Mouse (Mus musculus) CH12F3 (cell line): ENCODE data around the gene Cyb5d1.

Source experiments
- in situ Hi-C: fragments of 300-500 bp; cut with MboI; formaldehyde crosslinking; loops from 2 replicates; pipeline ENCODE4 v1.14.3; 2020; ENCODE audit warnings: low sequenced_read_pairs

The Cyb5d1 gene

GRCm38 (mm10) chr11:69416509-69416908 lies 21.1 kb upstream of the Cyb5d1 start:
- in situ Hi-C loops = no loop called here

- in situ Hi-C loops = no loop called here
Measured at GRCm38 (mm10) chr11:69415668-69416451, 20.4 kb upstream of the Cyb5d1 start.

GRCm38 (mm10) chr11:69415327-69415667 lies 19.9 kb upstream of the Cyb5d1 start:
- in situ Hi-C loops = no loop called here

- in situ Hi-C loops = no loop called here
Measured at GRCm38 (mm10) chr11:69414421-69415326, 19.2 kb upstream of the Cyb5d1 start.

DNA sequence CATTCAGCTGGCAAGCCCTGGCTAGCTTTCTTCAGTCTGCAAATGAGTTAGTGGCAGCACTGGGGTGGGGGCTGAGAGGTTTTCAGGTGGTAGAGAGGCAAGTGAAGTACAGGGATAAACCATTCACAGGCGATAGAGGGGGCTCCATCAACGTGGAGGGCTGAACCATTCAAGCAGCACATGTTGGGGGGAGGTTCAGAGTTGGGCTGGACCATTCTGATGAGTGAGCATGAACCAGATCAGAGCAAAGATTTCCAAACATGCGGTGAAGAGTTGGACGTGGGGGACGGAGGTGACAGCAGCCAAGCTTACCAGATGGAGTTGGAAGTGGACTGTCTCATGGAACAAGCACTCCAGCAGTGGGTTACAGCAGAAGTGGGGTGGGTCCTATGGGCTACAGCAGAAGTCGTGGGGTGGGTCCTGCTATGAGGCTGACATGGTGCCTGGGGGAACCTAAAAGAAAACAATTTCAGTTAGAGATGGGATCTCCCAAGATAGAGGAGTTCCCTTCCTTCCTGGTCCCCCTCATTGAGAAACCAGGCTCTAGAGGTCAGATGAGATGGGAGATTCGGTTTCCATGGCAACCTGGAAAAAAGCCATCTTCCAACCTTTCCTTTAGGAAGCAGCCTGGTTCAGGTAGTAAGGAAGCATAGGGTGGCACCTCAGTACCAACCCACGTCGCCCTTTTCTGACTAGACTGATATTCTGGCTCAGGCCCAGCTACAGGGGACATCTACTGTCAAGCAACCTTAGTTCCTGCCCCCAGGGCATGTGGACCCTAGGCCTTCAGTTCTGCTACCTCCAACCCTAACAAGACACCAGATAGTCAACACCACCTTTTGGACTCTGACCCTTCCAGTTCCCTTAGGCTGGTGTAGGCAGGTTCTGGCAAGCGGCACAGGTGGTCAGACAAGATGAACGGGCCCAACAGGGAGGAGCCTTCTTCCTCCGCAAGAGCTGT lies 18.1 kb upstream of the Cyb5d1 start, which contains the start of gene Kdm6b:
Gene Kdm6b (minus strand): TSS at position 455 of the 961 bp plus-strand sequence.
- in situ Hi-C loops = no loop called here

DNA sequence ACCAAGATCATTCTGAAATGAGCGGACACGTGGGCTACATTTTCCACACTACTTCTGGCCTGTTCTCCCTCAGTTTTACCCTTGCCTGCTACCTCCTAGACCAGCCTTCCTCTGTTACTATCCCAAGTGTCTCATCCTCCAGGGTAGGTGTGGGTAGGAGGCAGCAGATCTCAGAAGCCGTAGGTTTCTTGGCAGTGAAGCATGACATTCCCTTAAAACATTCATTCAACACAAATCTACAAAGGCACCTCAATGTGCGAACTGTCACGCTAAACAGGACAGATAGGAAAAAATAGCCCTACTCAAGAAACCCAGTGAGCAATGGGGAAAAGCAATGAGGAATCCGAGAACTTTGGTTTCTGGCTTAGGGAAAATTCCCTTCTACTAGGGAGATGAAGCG lies 17.1 kb upstream of the Cyb5d1 start:
- in situ Hi-C loops = no loop called here

- in situ Hi-C loops = no loop called here
Measured at GRCm38 (mm10) chr11:69411538-69412203, 16.2 kb upstream of the Cyb5d1 start.

DNA sequence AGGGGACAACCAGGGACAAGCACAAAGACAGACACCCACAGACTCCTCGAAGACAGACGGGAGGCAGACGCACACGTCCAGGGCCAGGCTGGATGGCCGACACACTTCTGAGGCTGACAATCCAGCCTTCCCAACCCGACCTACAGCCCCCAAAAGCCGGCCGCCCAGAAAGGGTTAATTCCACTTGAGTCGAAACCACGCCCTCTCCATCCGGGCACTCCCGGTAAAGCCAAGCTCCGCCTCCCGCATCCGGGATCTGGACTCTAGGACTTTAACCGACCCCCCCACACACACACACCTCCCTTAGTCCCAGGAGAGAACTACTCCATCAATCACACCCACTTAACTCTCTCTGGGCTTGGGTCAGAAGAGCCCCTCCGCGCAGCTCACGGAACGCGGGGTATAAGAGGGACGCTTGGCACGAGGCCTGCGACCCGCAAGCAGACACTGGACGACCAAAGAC lies 15.7 kb upstream of the Cyb5d1 start:
- in situ Hi-C loops = no loop called here

- in situ Hi-C loops = no loop called here
Measured at GRCm38 (mm10) chr11:69410310-69411072, 15.1 kb upstream of the Cyb5d1 start.

GRCm38 (mm10) chr11:69410045-69410309 lies 14.5 kb upstream of the Cyb5d1 start:
- in situ Hi-C loops = no loop called here

- in situ Hi-C loops = no loop called here
Measured at GRCm38 (mm10) chr11:69409378-69410044, 14.1 kb upstream of the Cyb5d1 start.

DNA sequence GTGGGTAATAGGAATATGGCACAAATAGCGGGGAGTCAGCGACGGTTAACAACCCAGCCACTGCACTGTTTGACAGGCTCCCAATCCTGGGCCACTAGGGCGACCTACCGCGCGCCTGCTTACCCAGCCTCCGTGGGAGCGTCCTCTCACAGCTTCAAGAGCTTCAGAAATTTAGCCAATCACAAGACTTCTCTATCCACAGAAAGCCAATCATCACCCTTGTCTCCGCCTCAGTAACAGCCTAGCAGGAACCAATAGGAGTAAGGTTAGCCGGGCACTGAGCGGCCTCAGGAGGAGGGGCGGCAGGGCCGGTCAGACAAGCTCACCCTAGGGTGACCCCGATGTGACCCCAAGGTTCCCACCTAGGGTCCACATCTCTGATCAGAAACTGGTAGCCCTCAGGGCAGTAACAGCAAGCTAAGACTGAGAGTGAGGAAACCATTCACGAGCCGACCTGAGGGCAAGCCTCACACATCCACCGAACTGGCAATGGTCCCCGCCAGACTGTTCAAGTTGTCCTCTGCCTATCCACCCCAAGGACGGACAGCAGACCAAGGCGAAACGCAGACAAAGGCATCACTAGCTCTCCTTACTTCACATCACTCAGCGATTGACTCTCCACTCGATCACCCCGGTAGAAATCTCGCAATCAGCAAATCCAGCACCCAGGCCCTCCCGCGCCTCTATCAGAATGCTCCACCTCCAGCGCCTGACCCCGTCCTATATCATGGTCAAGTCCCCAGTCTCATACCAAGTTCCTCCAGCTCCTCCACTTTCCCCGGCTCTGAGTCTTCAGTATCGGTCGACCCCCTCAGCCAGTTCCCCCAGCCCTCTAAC lies 13.3 kb upstream of the Cyb5d1 start:
- in situ Hi-C loops = no loop called here

- in situ Hi-C loops = no loop called here
Measured at GRCm38 (mm10) chr11:69407724-69408004, 12.2 kb upstream of the Cyb5d1 start.

GRCm38 (mm10) chr11:69406867-69407723 lies 11.7 kb upstream of the Cyb5d1 start:
- in situ Hi-C loops = no loop called here

DNA sequence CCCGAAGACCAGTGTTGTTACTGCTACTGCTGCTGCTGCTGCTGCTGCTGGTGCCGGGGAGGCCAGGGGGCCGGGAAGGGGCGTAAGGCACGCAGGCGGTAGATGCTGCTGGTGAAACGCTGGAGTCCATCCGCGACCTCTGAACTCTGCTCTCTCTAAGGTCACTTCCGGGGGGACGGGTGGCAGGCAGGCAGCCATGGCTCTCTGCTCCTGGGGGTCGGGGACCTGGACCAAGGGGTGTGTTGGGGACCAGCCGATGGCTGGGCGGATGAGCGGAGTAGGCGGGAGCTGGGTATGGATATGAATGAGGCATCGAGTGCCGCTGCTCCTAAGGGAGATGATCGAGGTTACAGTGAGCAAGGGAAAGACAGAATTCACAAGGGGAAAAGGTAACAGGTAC lies 10.9 kb upstream of the Cyb5d1 start:
- in situ Hi-C loops = no loop called here

DNA sequence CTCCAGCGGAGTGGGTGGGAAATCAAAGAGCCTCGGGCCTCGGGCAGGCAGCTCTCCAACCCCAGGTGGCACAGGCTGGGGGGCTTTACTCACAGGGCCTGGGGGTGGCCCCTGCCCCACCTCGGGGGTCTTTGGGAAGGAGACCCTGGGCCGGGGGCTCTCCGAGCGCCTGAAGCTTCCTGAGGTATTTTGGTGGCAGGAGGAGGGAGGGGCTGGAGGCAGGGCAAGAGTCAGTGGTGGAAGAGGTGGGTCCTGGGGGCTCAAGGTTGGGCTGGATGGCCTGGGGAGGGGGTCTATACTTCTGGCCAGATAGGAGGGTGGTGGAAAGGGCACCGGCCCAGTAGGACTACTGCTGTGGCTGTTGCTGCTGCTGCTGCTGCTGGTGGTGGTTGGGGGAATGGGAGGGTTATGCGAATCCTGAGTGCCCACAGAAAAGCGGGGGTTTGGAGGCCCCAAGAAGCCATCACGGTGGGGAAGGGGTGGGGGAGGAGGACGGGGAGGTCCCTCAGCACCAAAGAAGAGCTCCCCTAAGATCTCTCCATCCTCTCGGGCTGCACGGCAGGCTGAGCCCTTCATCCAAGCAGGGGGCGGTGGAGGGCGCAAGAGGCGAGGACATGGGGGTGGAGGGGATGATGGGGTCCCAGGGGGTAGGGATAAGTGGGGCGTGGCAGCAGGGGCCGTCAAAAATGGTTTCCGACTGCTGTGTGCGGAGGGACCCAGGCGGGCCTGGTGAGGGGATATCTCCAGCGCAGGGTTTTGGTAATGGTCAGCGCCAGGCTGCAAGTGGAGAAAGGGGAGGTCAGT lies 10.2 kb upstream of the Cyb5d1 start:
- in situ Hi-C loops = no loop called here
